Comparison of ENCODE assay signal across 8 mouse cellular contexts in genomic region chr11:116854279-116854678, GRCm38 (mm10). TPM values are rescaled to one million over a fixed set of nuclear protein-coding genes. Genes with fewer than 3 reads are reported as not detected.
DNase-seq lines count a peak whose midpoint lies in the region; ATAC-seq and TF ChIP-seq lines count a peak whose summit lies in the region.

No protein-coding gene starts in this region.

- H3K4me1 ChIP-seq in heart, embryonic 15.5 days (replicated peaks): peaks cover 27% of the 10 kb centered on the region
- H3K4me1 ChIP-seq in G1E (ENCODE audit: insufficient read depth, low read depth, low read length): peaks cover 22% of the 10 kb centered on the region
- peaks cover 10% of the 10 kb centered on the region for H3K4me1 ChIP-seq in hindbrain, embryonic 11.5 days (replicated peaks; ENCODE audit: control insufficient read depth, insufficient read depth, low read length)
- peaks cover 19% of the 10 kb centered on the region for H3K4me1 ChIP-seq in midbrain, embryonic 11.5 days (ENCODE audit: control insufficient read depth, insufficient read depth, low read length)

- 28% methylated on average over 10 of the region's 10 CpGs for WGBS in heart, embryonic 15.5 days
- 49% methylated on average over 10 of the region's 10 CpGs for WGBS in hindbrain, embryonic 11.5 days
- 53% methylated on average over 10 of the region's 10 CpGs for WGBS in midbrain, embryonic 11.5 days

- no peak for TF ChIP-seq CTCF in G1E (IDR thresholded peaks at IDR 0.05; ENCODE audit: low read depth, low read length)

- peak overlapping the region; percentile 100 for H3K27ac ChIP-seq in heart, embryonic 15.5 days
- no peak overlapping the region for H3K27ac ChIP-seq in hindbrain, embryonic 11.5 days (ENCODE audit: low read depth, low read length)
- H3K27ac ChIP-seq in midbrain, embryonic 11.5 days (ENCODE audit: low read depth, low read length): no peak overlapping the region

- peaks cover 17% of the 10 kb centered on the region for H3K36me3 ChIP-seq in heart, embryonic 15.5 days
- peaks cover 54% of the 10 kb centered on the region for H3K36me3 ChIP-seq in G1E (replicated peaks)
- peaks cover 2% of the 10 kb centered on the region; the same call in 1 of the 2 replicates for H3K36me3 ChIP-seq in hindbrain, embryonic 11.5 days (ENCODE audit: control insufficient read depth, insufficient read depth, low read length)
- H3K36me3 ChIP-seq in midbrain, embryonic 11.5 days (ENCODE audit: control insufficient read depth, insufficient read depth, low read length): peaks cover 7% of the 10 kb centered on the region; the same call in 1 of the 2 replicates

- H3K4me2 ChIP-seq in heart, embryonic 15.5 days: peak overlapping the region; percentile 70
- peak overlapping the region; percentile 75 for H3K4me2 ChIP-seq in hindbrain, embryonic 11.5 days (replicated peaks; ENCODE audit: low read depth, low read length)
- peak overlapping the region; percentile 95 for H3K4me2 ChIP-seq in midbrain, embryonic 11.5 days

- H3K9me3 ChIP-seq in heart, embryonic 15.5 days (replicated peaks): no peaks in the 10 kb centered on the region
- no peaks in the 10 kb centered on the region for H3K9me3 ChIP-seq in G1E (replicated peaks)
- no peaks in the 10 kb centered on the region for H3K9me3 ChIP-seq in hindbrain, embryonic 11.5 days (ENCODE audit: control insufficient read depth, low read length)
- H3K9me3 ChIP-seq in midbrain, embryonic 11.5 days (ENCODE audit: control insufficient read depth, low read length): no peaks in the 10 kb centered on the region

- DNase-seq in heart, postnatal 10 days: no peak
- DNase-seq in G1E (ENCODE audit: low spot score): no peak
- DNase-seq in hindbrain, embryonic 11.5 days (ENCODE audit: low spot score): no peak
- DNase-seq in midbrain, embryonic 11.5 days (ENCODE audit: low spot score, missing footprints): peak; percentile 65
- DNase-seq in adrenal gland, postnatal 10 days: no peak
- DNase-seq in layer of hippocampus, adult 9-10 months (ENCODE audit: low spot score): no peak
- no peak for DNase-seq in cerebellum, postnatal 10 days

- intact Hi-C loops in heart, postnatal 10 days (cut with DNase I): no loop called here

- H3K9ac ChIP-seq in heart, embryonic 15.5 days: peak overlapping the region; percentile 92
- H3K9ac ChIP-seq in hindbrain, embryonic 11.5 days (ENCODE audit: low read depth, low read length): peak overlapping the region; percentile 97
- peak overlapping the region; percentile 98 for H3K9ac ChIP-seq in midbrain, embryonic 11.5 days (ENCODE audit: low read length)

- no peaks in the 10 kb centered on the region for H3K27me3 ChIP-seq in heart, embryonic 15.5 days
- H3K27me3 ChIP-seq in G1E (ENCODE audit: insufficient read depth, low read length): no peaks in the 10 kb centered on the region
- no peaks in the 10 kb centered on the region for H3K27me3 ChIP-seq in hindbrain, embryonic 11.5 days (ENCODE audit: control insufficient read depth, insufficient read depth, low read length)
- H3K27me3 ChIP-seq in midbrain, embryonic 11.5 days (ENCODE audit: control insufficient read depth, insufficient read depth, low read length): no peaks in the 10 kb centered on the region

- peak overlapping the region; percentile 83 for H3K4me3 ChIP-seq in heart, embryonic 15.5 days
- peak overlapping the region; percentile 99 for H3K4me3 ChIP-seq in G1E (ENCODE audit: low read depth, low read length)
- peak overlapping the region; percentile 99 for H3K4me3 ChIP-seq in hindbrain, embryonic 11.5 days (ENCODE audit: low read depth, low read length)
- H3K4me3 ChIP-seq in midbrain, embryonic 11.5 days (ENCODE audit: low read depth, low read length): peak overlapping the region; percentile 100

- ATAC-seq in heart, embryonic 15.5 days (replicated peaks; ENCODE audit: insufficient number of reproducible peaks, insufficient read depth, low FRiP score, low read depth): no peak
- no peak for ATAC-seq in G1E (ENCODE audit: extremely low read depth, insufficient number of reproducible peaks, low FRiP score, poor library complexity, severe bottlenecking)
- no peak for ATAC-seq in hindbrain, embryonic 11.5 days (ENCODE audit: low FRiP score)
- no peak for ATAC-seq in midbrain, embryonic 11.5 days (ENCODE audit: low FRiP score)

RNA-seq across cellular contexts. Expression of gene Srsf2, which starts 1.4 kb away (rescaled TPM):
- 479 and 520 TPM in 2 replicates for polyA plus RNA-seq in heart, embryonic 15.5 days (2015; fragmentation: Nextera tagmentation; extraction: Ambion mirVana)
- 100 to 1,000 TPM; 196 to 197 TPM for total RNA-seq in heart, postnatal 10 days (2021)
- total RNA-seq in G1E (2014; fragmentation: Nextera tagmentation) (786 and 910 TPM in 2 replicates), G1E (2017) (484 and 801 TPM in 2 replicates)
- polyA plus RNA-seq in G1E (2012): 1,600 and 2,011 TPM in 2 replicates
- polyA plus RNA-seq in hindbrain, embryonic 11.5 days (2014; fragmentation: Nextera tagmentation; extraction: Ambion mirVana): 935 and 944 TPM in 2 replicates
- polyA plus RNA-seq in midbrain, embryonic 11.5 days (2014; fragmentation: Nextera tagmentation; extraction: Ambion mirVana): 974 and 988 TPM in 2 replicates
- total RNA-seq in adrenal gland, postnatal 10 days (2021): 100 to 1,000 TPM; 222 to 286 TPM

RNA-seq across cellular contexts. Expression of gene Mfsd11, which starts 2.0 kb away (rescaled TPM):
- 31.8 and 38.6 TPM in 2 replicates for polyA plus RNA-seq in heart, embryonic 15.5 days (2015; fragmentation: Nextera tagmentation; extraction: Ambion mirVana)
- 10 to 100 TPM; 41.7 to 43.6 TPM for total RNA-seq in heart, postnatal 10 days (2021)
- total RNA-seq in G1E (2014; fragmentation: Nextera tagmentation): 15.1 and 22.0 TPM in 2 replicates
- 45.9 and 55.1 TPM in 2 replicates for total RNA-seq in G1E (2017)
- polyA plus RNA-seq in G1E (2012): 3.8 and 6.6 TPM in 2 replicates
- polyA plus RNA-seq in hindbrain, embryonic 11.5 days (2014; fragmentation: Nextera tagmentation; extraction: Ambion mirVana): 37.0 and 38.6 TPM in 2 replicates
- 28.6 and 30.3 TPM in 2 replicates for polyA plus RNA-seq in midbrain, embryonic 11.5 days (2014; fragmentation: Nextera tagmentation; extraction: Ambion mirVana)
- 10 to 100 TPM; 26.8 to 44.4 TPM for total RNA-seq in adrenal gland, postnatal 10 days (2021)

RNA-seq across cellular contexts. Expression of gene Jmjd6, which starts 11.0 kb away (rescaled TPM):
- polyA plus RNA-seq in heart, embryonic 15.5 days (2015; fragmentation: Nextera tagmentation; extraction: Ambion mirVana): 66.5 and 67.4 TPM in 2 replicates
- total RNA-seq in heart, postnatal 10 days (2021): 10 to 100 TPM; 33.3 to 37.8 TPM
- total RNA-seq in G1E (2014; fragmentation: Nextera tagmentation) (82.7 and 85.3 TPM in 2 replicates), G1E (2017) (126 and 148 TPM in 2 replicates)
- polyA plus RNA-seq in G1E (2012): 39.1 and 48.4 TPM in 2 replicates
- polyA plus RNA-seq in hindbrain, embryonic 11.5 days (2014; fragmentation: Nextera tagmentation; extraction: Ambion mirVana): 88.8 and 91.3 TPM in 2 replicates
- polyA plus RNA-seq in midbrain, embryonic 11.5 days (2014; fragmentation: Nextera tagmentation; extraction: Ambion mirVana): 86.9 and 89.9 TPM in 2 replicates
- 10 to 100 TPM; 36.0 to 38.4 TPM for total RNA-seq in adrenal gland, postnatal 10 days (2021)

RNA-seq across cellular contexts. Expression of gene Mettl23, which starts 11.2 kb away (rescaled TPM):
- polyA plus RNA-seq in heart, embryonic 15.5 days (2015; fragmentation: Nextera tagmentation; extraction: Ambion mirVana): 63.0 and 63.4 TPM in 2 replicates
- 10 to 100 TPM; 32.0 to 35.1 TPM for total RNA-seq in heart, postnatal 10 days (2021)
- 40.3 and 45.4 TPM in 2 replicates for total RNA-seq in G1E (2014; fragmentation: Nextera tagmentation)
- total RNA-seq in G1E (2017): 35.8 and 43.1 TPM in 2 replicates
- 49.1 and 60.6 TPM in 2 replicates for polyA plus RNA-seq in G1E (2012)
- polyA plus RNA-seq in hindbrain, embryonic 11.5 days (2014; fragmentation: Nextera tagmentation; extraction: Ambion mirVana): 61.6 and 70.6 TPM in 2 replicates
- polyA plus RNA-seq in midbrain, embryonic 11.5 days (2014; fragmentation: Nextera tagmentation; extraction: Ambion mirVana): 72.5 and 76.2 TPM in 2 replicates
- 10 to 100 TPM; 29.1 to 35.3 TPM for total RNA-seq in adrenal gland, postnatal 10 days (2021)

RNA-seq across cellular contexts. Expression of gene Mxra7, which starts 26.4 kb away (rescaled TPM):
- polyA plus RNA-seq in heart, embryonic 15.5 days (2015; fragmentation: Nextera tagmentation; extraction: Ambion mirVana): 18.8 and 19.8 TPM in 2 replicates
- total RNA-seq in heart, postnatal 10 days (2021): 10 to 100 TPM; 43.3 to 48.7 TPM
- total RNA-seq in G1E (2014; fragmentation: Nextera tagmentation): not detected in 2 replicates
- total RNA-seq in G1E (2017): 0.06 TPM in 1 of 2 replicates, not detected in the other
- polyA plus RNA-seq in G1E (2012): not detected in 2 replicates
- polyA plus RNA-seq in hindbrain, embryonic 11.5 days (2014; fragmentation: Nextera tagmentation; extraction: Ambion mirVana): 57.9 and 61.8 TPM in 2 replicates
- 27.4 and 31.6 TPM in 2 replicates for polyA plus RNA-seq in midbrain, embryonic 11.5 days (2014; fragmentation: Nextera tagmentation; extraction: Ambion mirVana)
- total RNA-seq in adrenal gland, postnatal 10 days (2021): 10 to 100 TPM; 33.7 to 40.0 TPM
